Mouse (Mus musculus) liver, embryonic 14.5 days (tissue): ENCODE results near the gene Cbx7. TPM values are rescaled to one million over a fixed set of nuclear protein-coding genes. Genes with fewer than 3 reads are reported as not detected.

Source experiments
- ATAC-seq: fragments of 200-750 bp; cut with Nextera tagmentation; 2 replicates; pipeline ENCODE4 v1.8.0; 2017; ENCODE audit warnings: moderate number of reproducible peaks, mild to moderate bottlenecking, moderate library complexity; ENCODE audit not compliant: insufficient read depth
- DNase-seq, 3 experiments: peaks; one replicate each; pipeline ENCODE4 v3.0.0-alpha.2; 2012 to 2013; ENCODE audit warnings: low read depth in 3 of 3, low spot score in 3 of 3
- H3K27ac ChIP-seq: fragments of 300-500 bp; sonication (generic); 2 replicates; pipeline ENCODE4 v1.5.1; 2014; ENCODE audit warnings: moderate library complexity, mild to moderate bottlenecking, control low read depth, inconsistent platforms
- H3K27me3 ChIP-seq: fragments of 300-500 bp; sonication (generic); 2 replicates; pipeline ENCODE4 v1.6.1; 2014; ENCODE audit warnings: mild to moderate bottlenecking, low read length, moderate library complexity; ENCODE audit not compliant: control insufficient read depth, insufficient read depth
- H3K36me3 ChIP-seq: fragments of 300-500 bp; sonication (generic); replicated peaks from 2 replicates; pipeline ENCODE4 v1.6.1; 2014; ENCODE audit warnings: low read depth; ENCODE audit not compliant: control insufficient read depth, insufficient read depth
- H3K4me1 ChIP-seq, 2 experiments: fragments of 200-500 bp in 1 of 2; fragments of 300-500 bp in 1 of 2; sonication (generic) in 1 of 2; replicated peaks; 2 replicates each; pipeline ENCODE4 v1.6.1; 2012 to 2014; ENCODE audit warnings: antibody characterized with exemption in 1 of 2, inconsistent platforms in 1 of 2, low read length in 1 of 2; ENCODE audit not compliant: control insufficient read depth in 2 of 2, insufficient read depth in 2 of 2
- H3K4me2 ChIP-seq: fragments of 300-500 bp; sonication (generic); 2 replicates; pipeline ENCODE4 v1.6.1; 2014; ENCODE audit warnings: low read depth, mild to moderate bottlenecking, control low read depth, moderate library complexity
- H3K4me3 ChIP-seq, 2 experiments: fragments of 200-500 bp in 1 of 2; fragments of 300-500 bp in 1 of 2; sonication (generic) in 1 of 2; 2 replicates each; pipeline ENCODE4 v1.5.1; 2012 to 2014; ENCODE audit warnings: low read depth in 2 of 2, low read length in 2 of 2, mild to moderate bottlenecking in 2 of 2, control low read depth in 1 of 2, inconsistent platforms in 1 of 2, moderate library complexity in 1 of 2; ENCODE audit not compliant: insufficient read depth in 1 of 2
- H3K9ac ChIP-seq: fragments of 300-500 bp; sonication (generic); replicated peaks from 2 replicates; pipeline ENCODE4 v1.6.1; 2014; ENCODE audit warnings: mild to moderate bottlenecking, control low read depth, moderate library complexity
- H3K9me3 ChIP-seq: fragments of 300-500 bp; sonication (generic); 2 replicates; pipeline ENCODE4 v1.6.1; 2016; ENCODE audit warnings: low read length, mixed read lengths; ENCODE audit not compliant: control insufficient read depth
- CTCF ChIP-seq: IDR thresholded peaks from 2 replicates; pipeline ENCODE4 v1.5.1; 2016; ENCODE audit warnings: antibody characterized with exemption, low read depth, control low read depth
- EP300 ChIP-seq: IDR thresholded peaks from 2 replicates; pipeline ENCODE4 v1.6.1; 2016; ENCODE audit warnings: antibody characterized with exemption, low read depth
- WGBS: fragments of 180-500 bp; shearing (Covaris S2); extraction: QIAGEN DNeasy Blood & Tissue Kit; methylation state at CpG from one replicate; pipeline ENCODE4 v1.1.7; 2014; ENCODE audit not compliant: insufficient replicate concordance; 5-methylcytosine and 5-hydroxymethylcytosine counted together
- polyA plus RNA-seq, 2 experiments: library from polyadenylated mRNA; depleted of rRNA in 1 of 2; stranded (reverse) in 1 of 2; unstranded in 1 of 2; fragments of >200 nt; fragmentation: Nextera tagmentation in 1 of 2; extraction: Ambion mirVana in 1 of 2; gene quantifications; 2 replicates each; pipeline versions ENCODE4 v1.2.1 to v1.2.3; 2012 to 2014

Gene Cbx7
- polyA plus RNA-seq, 2 experiments = 0.62 to 2.5 TPM

DNA sequence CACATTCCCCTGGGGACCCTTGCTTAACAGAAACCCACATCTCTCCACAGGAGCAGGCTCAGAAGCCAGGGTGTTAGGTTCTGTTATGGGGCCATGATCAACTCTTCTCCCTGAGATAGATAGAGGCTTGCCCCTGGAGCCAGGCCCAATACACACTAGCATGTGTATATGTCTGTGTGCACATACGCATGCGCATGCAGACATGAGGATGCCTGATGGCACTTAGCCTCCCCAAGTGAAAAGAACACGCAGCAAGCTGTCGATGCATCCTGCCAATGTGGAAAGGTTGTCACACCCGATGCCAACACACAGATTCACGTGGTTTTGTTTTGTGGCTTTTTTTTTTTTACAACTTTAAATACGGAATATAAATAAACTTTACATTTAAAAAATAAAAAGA, 24.6 kb upstream of the Cbx7 start:
- H3K9ac ChIP-seq = no peak overlapping the region
- no peak overlapping the region for H3K27ac ChIP-seq
- no peak for DNase-seq
- no peak for TF ChIP-seq EP300
- TF ChIP-seq CTCF = no peak
- H3K4me3 ChIP-seq = no peak overlapping the region
- ATAC-seq = no peak
- no peaks in the 10 kb centered on the region for H3K36me3 ChIP-seq
- H3K4me1 ChIP-seq = no peaks in the 10 kb centered on the region
- WGBS = 73% methylated on average over 7 of the region's 7 CpGs
- no peak overlapping the region for H3K4me2 ChIP-seq
- H3K9me3 ChIP-seq = no peaks in the 10 kb centered on the region
- H3K27me3 ChIP-seq = no peaks in the 10 kb centered on the region

DNA sequence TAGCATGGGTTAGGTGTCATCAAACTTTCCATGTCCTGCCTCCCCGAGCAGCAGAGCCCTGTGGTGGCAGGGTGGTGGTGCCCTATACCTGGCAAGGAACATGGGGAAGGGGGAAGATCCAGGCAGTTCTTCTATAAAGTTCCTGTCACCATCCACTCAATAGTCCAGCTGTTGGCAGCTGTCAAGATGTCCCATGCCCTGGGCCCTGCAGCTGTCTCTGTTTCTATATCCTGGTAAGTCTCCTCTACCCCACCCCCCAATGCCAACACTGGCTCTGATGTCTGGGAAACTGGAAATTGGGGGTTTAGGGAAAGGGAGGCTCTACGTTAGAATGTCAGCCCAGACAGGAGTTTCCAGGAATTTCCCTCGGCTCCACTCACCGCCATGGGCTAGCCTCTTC, 23.6 kb upstream of the Cbx7 start:
- H3K27me3 ChIP-seq = no peaks in the 10 kb centered on the region
- no peak for DNase-seq
- no peaks in the 10 kb centered on the region for H3K9me3 ChIP-seq
- H3K4me1 ChIP-seq = no peaks in the 10 kb centered on the region
- H3K27ac ChIP-seq = no peak overlapping the region
- no peak overlapping the region for H3K4me3 ChIP-seq
- 49% methylated on average over 4 of the region's 4 CpGs for WGBS
- no peaks in the 10 kb centered on the region for H3K36me3 ChIP-seq
- TF ChIP-seq EP300 (no peak), CTCF (no peak)
- ATAC-seq = no peak
- H3K9ac ChIP-seq = no peak overlapping the region
- H3K4me2 ChIP-seq = no peak overlapping the region

DNA sequence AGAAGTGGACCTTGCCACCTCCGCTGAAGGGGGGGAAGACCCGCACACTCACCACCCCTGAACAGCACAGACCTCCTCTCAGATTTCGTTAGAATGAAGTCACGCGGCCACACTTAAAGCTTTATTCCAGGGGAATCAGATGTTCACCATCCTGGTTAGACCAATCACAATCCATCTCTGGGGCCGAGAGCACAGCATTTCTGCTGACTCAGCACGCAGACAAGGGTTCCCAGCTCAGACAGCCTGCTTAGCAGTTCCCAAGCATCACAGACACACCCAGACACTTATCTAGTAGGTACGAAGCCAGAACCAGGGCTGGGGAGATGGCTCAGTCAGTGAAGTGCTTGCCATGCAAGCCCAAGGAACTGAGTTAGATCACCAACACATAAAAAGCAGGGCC, 15.3 kb upstream of the Cbx7 start:
- no peak overlapping the region for H3K4me2 ChIP-seq
- 0 out of 4 replicates have a peak, but pooled peaks cover 0 to 2% of the 10 kb centered on the region in 2 experiments for H3K4me1 ChIP-seq
- no peak overlapping the region for H3K4me3 ChIP-seq
- no peak for ATAC-seq
- no peak for DNase-seq
- H3K9ac ChIP-seq = no peak overlapping the region
- H3K9me3 ChIP-seq = no peaks in the 10 kb centered on the region
- H3K36me3 ChIP-seq = no peaks in the 10 kb centered on the region
- TF ChIP-seq EP300 (no peak), CTCF (no peak)
- 52% methylated on average over 8 of the region's 8 CpGs for WGBS
- H3K27ac ChIP-seq = no peak overlapping the region
- H3K27me3 ChIP-seq = no peaks in the 10 kb centered on the region

DNA sequence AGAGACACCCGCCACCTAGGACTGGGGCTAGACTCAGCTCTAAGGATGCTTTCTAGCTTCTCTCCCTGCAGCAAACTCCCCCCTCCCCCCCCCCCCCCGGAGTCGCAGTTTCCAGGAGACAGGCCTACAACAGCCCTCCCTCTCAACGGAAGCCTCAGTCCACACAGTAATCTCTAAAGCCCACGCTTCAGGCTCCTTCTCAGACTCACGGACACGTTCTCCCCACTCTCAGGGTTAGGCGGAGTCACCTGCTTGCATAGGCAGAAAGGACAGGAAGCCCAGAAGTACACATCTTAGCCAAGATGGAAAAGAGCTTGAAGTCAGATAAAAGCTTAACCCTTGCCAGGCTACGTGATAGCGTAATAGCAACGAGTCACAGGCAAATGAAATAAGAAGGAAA, 14.6 kb upstream of the Cbx7 start:
- 29% methylated on average over 11 of the region's 11 CpGs for WGBS
- DNase-seq = no peak
- H3K4me2 ChIP-seq = no peak overlapping the region
- H3K4me3 ChIP-seq = no peak overlapping the region
- TF ChIP-seq EP300 (no peak), CTCF (no peak)
- H3K27me3 ChIP-seq = no peaks in the 10 kb centered on the region
- H3K9ac ChIP-seq = no peak overlapping the region
- H3K9me3 ChIP-seq = no peaks in the 10 kb centered on the region
- H3K4me1 ChIP-seq = 0 out of 4 replicates have a peak, but pooled peaks cover 0 to 2% of the 10 kb centered on the region in 2 experiments
- H3K36me3 ChIP-seq = no peaks in the 10 kb centered on the region
- H3K27ac ChIP-seq = no peak overlapping the region
- ATAC-seq = no peak

DNA sequence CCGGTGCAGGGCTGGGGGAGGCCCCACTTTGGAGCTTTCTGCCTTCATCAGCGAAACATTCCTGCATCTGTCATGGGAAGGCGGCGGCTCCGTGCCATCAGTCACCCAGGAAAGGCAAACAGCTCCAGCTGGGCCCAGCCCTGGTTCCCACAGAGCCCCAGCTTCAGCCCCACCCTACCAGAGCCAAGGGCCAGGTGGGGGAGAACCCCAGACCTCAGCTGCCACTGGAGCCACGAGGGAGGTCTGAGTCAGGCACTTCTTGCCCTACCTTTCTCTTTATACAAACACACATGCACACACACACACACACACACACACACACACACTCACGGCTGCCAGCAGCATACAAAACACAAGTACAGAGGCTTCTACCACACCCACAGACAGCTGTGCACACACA, 13.2 kb upstream of the Cbx7 start:
- no peak for DNase-seq
- no peak overlapping the region for H3K9ac ChIP-seq
- no peaks in the 10 kb centered on the region for H3K27me3 ChIP-seq
- no peak overlapping the region for H3K4me3 ChIP-seq
- TF ChIP-seq EP300 (no peak), CTCF (no peak)
- ATAC-seq = no peak
- 55% methylated on average over 7 of the region's 7 CpGs for WGBS
- H3K27ac ChIP-seq = no peak overlapping the region
- no peaks in the 10 kb centered on the region for H3K36me3 ChIP-seq
- H3K4me1 ChIP-seq = 0 out of 4 replicates have a peak, but pooled peaks cover 0 to 2% of the 10 kb centered on the region in 2 experiments
- H3K4me2 ChIP-seq = no peak overlapping the region
- no peaks in the 10 kb centered on the region for H3K9me3 ChIP-seq

DNA sequence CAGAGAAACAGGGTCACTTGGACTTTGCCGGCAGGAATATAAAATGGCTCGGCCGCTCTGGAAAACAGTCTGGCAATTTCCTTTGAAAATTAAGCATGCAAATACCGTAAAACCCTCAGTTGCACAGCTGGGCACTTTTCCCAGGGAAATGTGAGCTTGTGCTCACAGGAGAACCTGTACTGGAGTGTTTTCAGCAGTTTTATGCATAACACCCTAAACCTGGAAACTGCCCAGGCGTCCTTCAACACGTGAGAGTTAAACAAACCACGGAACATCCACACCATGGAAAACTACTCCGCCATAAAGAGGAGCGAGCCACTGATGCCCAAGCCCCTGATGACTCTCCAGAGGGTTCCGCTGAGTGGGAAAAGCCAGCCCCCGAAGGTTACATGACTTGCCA, 9.8 kb upstream of the Cbx7 start:
- no peak for TF ChIP-seq CTCF
- TF ChIP-seq EP300 = no peak
- Histone ChIP-seq H3K4me2 (no peak overlapping the region), H3K36me3 (no peaks in the 10 kb centered on the region), H3K4me1 (no peaks in the 10 kb centered on the region), H3K27ac (no peak overlapping the region), H3K4me3 (no peak overlapping the region), H3K27me3 (no peaks in the 10 kb centered on the region), H3K9ac (no peak overlapping the region), H3K9me3 (no peaks in the 10 kb centered on the region)
- WGBS = 75% methylated on average over 11 of the region's 11 CpGs
- no peak for DNase-seq
- ATAC-seq = no peak
